Mouse (Mus musculus) E14TG2a.4 (cell line): ENCODE measurements at regions not wholly inside any gene's neighbourhood (a gene's known extent, or its start where the extent isn't known, plus 50 kb on each side); places are given as distances from the start of the nearest gene placed in this dataset.

Experiments used
- CTCF ChIP-seq: conservative IDR thresholded peaks from 2 replicates; pipeline ENCODE4 v1.5.1; 2014; ENCODE audit warnings: low read length
- POU5F1 ChIP-seq: IDR thresholded peaks from 2 replicates; pipeline ENCODE4 v1.6.1; 2014; ENCODE audit warnings: low read length, borderline replicate concordance

DNA sequence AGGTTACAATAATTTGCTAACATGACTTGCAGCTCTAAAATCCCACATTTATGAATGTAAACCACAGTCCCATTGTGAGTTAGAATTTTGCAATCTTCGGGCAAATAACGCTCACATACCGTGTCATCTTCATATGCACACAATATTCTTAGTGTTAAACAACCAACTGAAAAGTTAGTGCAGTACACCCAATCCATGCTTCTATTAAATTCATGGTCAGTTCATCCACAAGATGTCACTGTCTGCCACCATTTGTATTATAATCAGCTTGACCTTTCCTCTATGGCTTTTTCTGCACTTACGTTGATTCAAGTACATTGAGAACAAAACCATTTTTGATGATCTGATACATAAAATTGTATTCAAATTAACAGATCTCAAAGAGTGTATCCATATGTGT, 1166.2 kb upstream of the Celf2 start:
- TF ChIP-seq CTCF (no peak), POU5F1 (no peak)
